Mouse (Mus musculus) E14TG2a.4 (cell line): ENCODE measurements around the gene Abhd17c.

Experiments used
- H3K27me3 ChIP-seq: 2 replicates; pipeline ENCODE4 v1.6.1; 2014; ENCODE audit warnings: low read length, control low read depth; ENCODE audit not compliant: insufficient read depth
- H3K36me3 ChIP-seq: 2 replicates; pipeline ENCODE4 v1.6.1; 2014; ENCODE audit warnings: low read length, control low read depth; ENCODE audit not compliant: insufficient read depth
- H3K4me1 ChIP-seq: replicated peaks from 2 replicates; pipeline ENCODE4 v1.6.1; 2014; ENCODE audit warnings: low read depth, low read length, control low read depth
- H3K4me3 ChIP-seq: replicated peaks from 2 replicates; pipeline ENCODE4 v1.5.1; 2014; ENCODE audit warnings: mild to moderate bottlenecking, low read length
- H3K9me3 ChIP-seq: 2 replicates; pipeline ENCODE4 v1.6.1; 2014; ENCODE audit warnings: low read length, control low read depth
- CTCF ChIP-seq: conservative IDR thresholded peaks from 2 replicates; pipeline ENCODE4 v1.5.1; 2014; ENCODE audit warnings: low read length
- NANOG ChIP-seq: IDR thresholded peaks from 2 replicates; pipeline ENCODE4 v1.6.1; 2014; ENCODE audit warnings: borderline replicate concordance, low read length, mixed read lengths
- POU5F1 ChIP-seq: IDR thresholded peaks from 2 replicates; pipeline ENCODE4 v1.6.1; 2014; ENCODE audit warnings: low read length, borderline replicate concordance

Abhd17c gene

DNA sequence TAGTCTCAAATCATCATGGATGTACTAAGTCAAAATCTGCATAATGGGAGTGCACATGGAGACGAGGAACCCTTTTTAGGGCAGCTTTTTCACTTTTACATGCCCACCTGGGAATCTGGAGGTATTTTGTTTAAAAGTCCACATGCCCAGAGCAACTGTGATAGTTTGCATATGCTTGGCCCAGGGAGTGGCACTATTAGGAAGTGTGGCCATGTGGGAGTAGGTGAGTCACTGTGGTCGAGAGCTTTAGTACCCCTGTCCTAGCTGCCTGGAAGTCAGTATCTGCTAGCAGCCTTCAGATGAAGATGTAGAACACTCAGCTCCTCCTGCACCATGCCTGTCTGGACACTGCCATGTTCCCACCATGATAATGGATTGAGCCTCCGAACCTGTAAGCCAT lies 51.0 kb downstream of the Abhd17c start:
- Histone ChIP-seq H3K4me1 (peaks cover 23% of the 10 kb centered on the region), H3K4me3 (no peak overlapping the region), H3K36me3 (no peaks in the 10 kb centered on the region), H3K27me3 (no peaks in the 10 kb centered on the region), H3K9me3 (no peaks in the 10 kb centered on the region)
- TF ChIP-seq NANOG (no peak), CTCF (no peak), POU5F1 (no peak)

GRCm38 (mm10) chr7:84098098-84098497 lies 53.6 kb downstream of the Abhd17c start:
- peaks cover 23% of the 10 kb centered on the region for H3K4me1 ChIP-seq
- no peak for TF ChIP-seq NANOG
- TF ChIP-seq POU5F1 = no peak
- no peak for TF ChIP-seq CTCF
- H3K9me3 ChIP-seq = no peaks in the 10 kb centered on the region
- no peaks in the 10 kb centered on the region for H3K27me3 ChIP-seq
- H3K4me3 ChIP-seq = no peak overlapping the region
- no peaks in the 10 kb centered on the region for H3K36me3 ChIP-seq

- Histone ChIP-seq H3K27me3 (no peaks in the 10 kb centered on the region), H3K4me1 (peaks cover 23% of the 10 kb centered on the region), H3K4me3 (no peak overlapping the region), H3K9me3 (no peaks in the 10 kb centered on the region), H3K36me3 (no peaks in the 10 kb centered on the region)
- TF ChIP-seq POU5F1 (no peak), CTCF (no peak), NANOG (no peak)
Observed at GRCm38 (mm10) chr7:84096501-84096900, 55.2 kb downstream of the Abhd17c start.

DNA sequence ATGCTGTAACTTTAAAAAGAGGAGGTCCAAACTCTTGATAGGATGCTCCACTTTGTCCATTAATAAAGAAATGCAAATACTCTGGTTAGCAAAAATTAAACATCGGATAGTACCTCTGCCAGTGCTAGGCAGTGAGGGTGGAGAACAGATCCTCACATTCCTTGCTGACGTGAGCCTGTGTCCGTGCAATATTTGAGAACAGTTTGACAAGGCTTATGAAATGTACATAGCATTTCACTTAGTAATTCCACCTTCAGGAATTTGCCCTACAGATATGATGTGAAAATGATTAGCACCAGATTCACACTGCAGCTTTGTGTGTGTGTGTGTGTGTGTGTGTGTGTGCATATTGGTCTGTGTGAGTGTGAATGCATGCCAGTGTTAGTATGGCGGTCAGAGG lies 60.9 kb downstream of the Abhd17c start:
- H3K9me3 ChIP-seq = no peaks in the 10 kb centered on the region
- peaks cover 3% of the 10 kb centered on the region for H3K4me1 ChIP-seq
- H3K36me3 ChIP-seq = no peaks in the 10 kb centered on the region
- peaks cover 29% of the 10 kb centered on the region for H3K27me3 ChIP-seq
- TF ChIP-seq NANOG (no peak), CTCF (no peak), POU5F1 (no peak)
- no peak overlapping the region for H3K4me3 ChIP-seq

- peaks cover 11% of the 10 kb centered on the region for H3K4me1 ChIP-seq
- H3K4me3 ChIP-seq = no peak overlapping the region
- H3K36me3 ChIP-seq = no peaks in the 10 kb centered on the region
- TF ChIP-seq NANOG = no peak
- no peaks in the 10 kb centered on the region for H3K9me3 ChIP-seq
- peaks cover 40% of the 10 kb centered on the region for H3K27me3 ChIP-seq
Observed at GRCm38 (mm10) chr7:84089777-84090176, 61.9 kb downstream of the Abhd17c start.

DNA sequence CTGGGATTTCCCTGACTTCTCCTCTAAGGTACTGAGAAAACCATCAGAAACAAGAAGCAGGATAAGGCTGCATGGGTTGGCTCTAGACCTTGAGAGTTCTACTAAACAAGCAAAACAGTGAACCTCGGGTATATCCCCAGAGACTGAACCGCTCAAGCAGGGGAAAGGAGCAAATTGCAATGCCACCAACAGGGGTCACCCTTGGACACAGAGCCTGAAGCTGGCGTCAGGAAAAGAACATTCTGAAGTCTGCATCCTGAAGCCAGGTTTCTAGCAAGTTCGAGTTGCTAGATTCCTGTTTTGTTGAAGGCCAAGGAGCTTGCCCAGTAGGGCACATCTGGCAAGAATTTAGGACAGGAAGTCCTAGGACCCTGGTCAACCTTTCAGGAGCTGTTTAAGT lies 62.7 kb downstream of the Abhd17c start:
- Histone ChIP-seq H3K4me1 (peaks cover 11% of the 10 kb centered on the region), H3K27me3 (peaks cover 40% of the 10 kb centered on the region), H3K4me3 (no peak overlapping the region), H3K9me3 (no peaks in the 10 kb centered on the region), H3K36me3 (no peaks in the 10 kb centered on the region)
- TF ChIP-seq CTCF (peak; percentile 72), POU5F1 (no peak), NANOG (no peak)

GRCm38 (mm10) chr7:84088191-84088590 lies 63.5 kb downstream of the Abhd17c start:
- Histone ChIP-seq H3K9me3 (no peaks in the 10 kb centered on the region), H3K4me1 (peaks cover 11% of the 10 kb centered on the region), H3K27me3 (peaks cover 40% of the 10 kb centered on the region), H3K36me3 (no peaks in the 10 kb centered on the region), H3K4me3 (no peak overlapping the region)
- no peak for TF ChIP-seq NANOG
- no peak for TF ChIP-seq POU5F1
- TF ChIP-seq CTCF = no peak

GRCm38 (mm10) chr7:84086039-84086829 lies 65.5 kb downstream of the Abhd17c start, which contains the start of gene Cemip:
TSS of gene Cemip (minus strand) at chr7:84086502.
- H3K36me3 ChIP-seq = no peaks in the 10 kb centered on the region
- TF ChIP-seq POU5F1 (no peak), CTCF (no peak), NANOG (no peak)
- no peaks in the 10 kb centered on the region for H3K9me3 ChIP-seq
- peaks cover 11% of the 10 kb centered on the region for H3K4me1 ChIP-seq
- peaks cover 40% of the 10 kb centered on the region for H3K27me3 ChIP-seq
- peak within 1 kb of the TSS; percentile 76 for H3K4me3 ChIP-seq

GRCm38 (mm10) chr7:84085049-84085945 lies 66.4 kb downstream of the Abhd17c start:
- Histone ChIP-seq H3K36me3 (no peaks in the 10 kb centered on the region), H3K4me3 (peak overlapping the region; percentile 76), H3K27me3 (peaks cover 40% of the 10 kb centered on the region), H3K4me1 (peaks cover 11% of the 10 kb centered on the region), H3K9me3 (no peaks in the 10 kb centered on the region)
- TF ChIP-seq POU5F1 = no peak
- TF ChIP-seq CTCF = no peak
- no peak for TF ChIP-seq NANOG
